Mouse (Mus musculus) brain, embryonic 18.5 days (tissue): ENCODE measurements around the gene Chmp6.

Experiments used
- DNase-seq: peaks from one replicate; pipeline ENCODE4 v3.0.0-alpha.2; 2012; ENCODE audit warnings: low read depth, low spot score

Gene Chmp6

GRCm38 (mm10) chr11:119937216-119937615, 24.0 kb downstream of the Chmp6 start:
- peak; percentile 66 for DNase-seq

- no peak for DNase-seq
Measured at GRCm38 (mm10) chr11:119937772-119938502, 24.7 kb downstream of the Chmp6 start.

GRCm38 (mm10) chr11:119939073-119939710, 26.0 kb downstream of the Chmp6 start:
- no peak for DNase-seq

- DNase-seq = no peak
Measured at GRCm38 (mm10) chr11:119939711-119940106, 26.5 kb downstream of the Chmp6 start.

GRCm38 (mm10) chr11:119940142-119940541, 26.9 kb downstream of the Chmp6 start:
- peak; percentile 64 for DNase-seq

- no peak for DNase-seq
Measured at GRCm38 (mm10) chr11:119941794-119942193, 28.6 kb downstream of the Chmp6 start.

- DNase-seq = no peak
Measured at GRCm38 (mm10) chr11:119942201-119942726, 29.0 kb downstream of the Chmp6 start.

- peak; percentile 98 for DNase-seq
Measured at GRCm38 (mm10) chr11:119942727-119943427, 29.6 kb downstream of the Chmp6 start, which contains the start of gene Baiap2. Gene Baiap2 (plus strand): TSS chr11:119942763.

- DNase-seq = no peak
Measured at GRCm38 (mm10) chr11:119943428-119943988, 30.3 kb downstream of the Chmp6 start.

GRCm38 (mm10) chr11:119945343-119945742, 32.1 kb downstream of the Chmp6 start:
- DNase-seq = no peak

GRCm38 (mm10) chr11:119947426-119947825, 34.2 kb downstream of the Chmp6 start:
- DNase-seq = no peak

- DNase-seq = no peak
Measured at GRCm38 (mm10) chr11:119947897-119948296, 34.7 kb downstream of the Chmp6 start.

GRCm38 (mm10) chr11:119948305-119948704, 35.1 kb downstream of the Chmp6 start:
- DNase-seq = no peak

GRCm38 (mm10) chr11:119948803-119949202, 35.6 kb downstream of the Chmp6 start:
- DNase-seq = no peak

- no peak for DNase-seq
Measured at GRCm38 (mm10) chr11:119950535-119950934, 37.3 kb downstream of the Chmp6 start.

- DNase-seq = no peak
Measured at GRCm38 (mm10) chr11:119951326-119951725, 38.1 kb downstream of the Chmp6 start.

- no peak for DNase-seq
Measured at GRCm38 (mm10) chr11:119952429-119953224, 39.4 kb downstream of the Chmp6 start.

- no peak for DNase-seq
Measured at GRCm38 (mm10) chr11:119954233-119954632, 41.0 kb downstream of the Chmp6 start.

- DNase-seq = no peak
Measured at GRCm38 (mm10) chr11:119954749-119955337, 41.6 kb downstream of the Chmp6 start.

- no peak for DNase-seq
Measured at GRCm38 (mm10) chr11:119955432-119955831, 42.2 kb downstream of the Chmp6 start.

GRCm38 (mm10) chr11:119956590-119956989, 43.3 kb downstream of the Chmp6 start:
- DNase-seq = no peak
